Mouse (Mus musculus) gastrocnemius, adult 2 months (tissue): ENCODE results near the gene Tent4a. TPM values are rescaled to one million over a fixed set of nuclear protein-coding genes. Genes with fewer than 3 reads are reported as not detected.

Experiments used
- DNase-seq: peaks from one replicate; pipeline ENCODE4 v3.0.0; 2022
- H3K27ac ChIP-seq: fragments of 200-600 bp; 2 replicates; pipeline ENCODE4 v1.8.1; 2022; ENCODE audit warnings: mild to moderate bottlenecking
- H3K4me3 ChIP-seq: fragments of 200-600 bp; 2 replicates; pipeline ENCODE4 v1.8.1; 2022; ENCODE audit warnings: mild to moderate bottlenecking, moderate library complexity
- CTCF ChIP-seq: fragments of 200-600 bp; IDR thresholded peaks from 2 replicates; pipeline ENCODE4 v1.8.1; 2022; ENCODE audit warnings: antibody characterized with exemption, mild to moderate bottlenecking, moderate library complexity
- intact Hi-C: fragments of 180-260 bp; cut with DNase I; formaldehyde crosslinking; loops from one replicate; pipeline ENCODE4 v1.15.1; 2025
- total RNA-seq, 2 experiments: library from RNA; stranded (reverse); gene quantifications; 2 replicates each; pipeline ENCODE4 v1.2.3; 2021

The Tent4a gene
- total RNA-seq, 2 experiments from 2014 or later: 5.2 to 7.8 TPM

GRCm38 (mm10) chr13:69460635-69461465 is 73.6 kb downstream of the Tent4a start:
- intact Hi-C loops: loop anchor here (2.0 to 10.0 kb wide), 4 partner anchors 284 to 854 kb away; no protein-coding TSS in a partner anchor
- H3K4me3 ChIP-seq: peak overlapping the region; percentile 64
- DNase-seq: peak; percentile 63
- TF ChIP-seq CTCF: peak; percentile 85
- H3K27ac ChIP-seq: no peak overlapping the region

GRCm38 (mm10) chr13:69459657-69460458 is 74.6 kb downstream of the Tent4a start:
- TF ChIP-seq CTCF: peak; percentile 88
- intact Hi-C loops: loop anchor here (2.0 to 10.0 kb wide), 4 partner anchors 283 to 853 kb away; no protein-coding TSS in a partner anchor
- H3K4me3 ChIP-seq: no peak overlapping the region
- peak; percentile 68 for DNase-seq
- no peak overlapping the region for H3K27ac ChIP-seq

GRCm38 (mm10) chr13:69458891-69459290 is 75.5 kb downstream of the Tent4a start:
- Histone ChIP-seq H3K27ac (no peak overlapping the region), H3K4me3 (no peak overlapping the region)
- no peak for TF ChIP-seq CTCF
- intact Hi-C loops: no loop called here
- DNase-seq: no peak

- TF ChIP-seq CTCF: no peak
- no peak overlapping the region for H3K27ac ChIP-seq
- H3K4me3 ChIP-seq: no peak overlapping the region
- no peak for DNase-seq
- intact Hi-C loops: no loop called here
Measured at GRCm38 (mm10) chr13:69458461-69458860, 76.0 kb downstream of the Tent4a start.

GRCm38 (mm10) chr13:69457105-69457504 is 77.3 kb downstream of the Tent4a start:
- intact Hi-C loops: no loop called here
- no peak for TF ChIP-seq CTCF

GRCm38 (mm10) chr13:69456641-69457040 is 77.8 kb downstream of the Tent4a start:
- intact Hi-C loops: no loop called here
- DNase-seq: no peak
- H3K4me3 ChIP-seq: no peak overlapping the region
- TF ChIP-seq CTCF: no peak
- no peak overlapping the region for H3K27ac ChIP-seq

More at GRCm38 (mm10) chr13:69457105-69457504, 77.3 kb downstream of the Tent4a start:
- no peak for DNase-seq
- Histone ChIP-seq H3K4me3 (no peak overlapping the region), H3K27ac (no peak overlapping the region)

- H3K4me3 ChIP-seq: no peak overlapping the region
- H3K27ac ChIP-seq: no peak overlapping the region
- DNase-seq: no peak
- no peak for TF ChIP-seq CTCF
- intact Hi-C loops: no loop called here
Measured at GRCm38 (mm10) chr13:69455476-69456175, 78.8 kb downstream of the Tent4a start.

Other genes with a start within 250 kb of the Tent4a start
- gene Nsun2, start 871 bp downstream of the Tent4a start, total RNA-seq: 10 to 100 TPM; 45.4 to 51.9 TPM
- gene Srd5a1, start 76.8 kb upstream of the Tent4a start, total RNA-seq: under 1 TPM in 1 of 2 experiments, not detected in 1; 0.33 TPM
- gene Ube2ql1, start 205.3 kb upstream of the Tent4a start, total RNA-seq: 1 to 10 TPM in 1 of 2 experiments, under 1 TPM in 1; 0.64 to 1.3 TPM